Mouse (Mus musculus): ENCODE results near the gene Vstm2l. TPM values are rescaled to one million over a fixed set of nuclear protein-coding genes. Genes with fewer than 3 reads are reported as not detected.

Vstm2l gene
- total RNA-seq, 2 experiments from 2014 or later = not detected

DNA sequence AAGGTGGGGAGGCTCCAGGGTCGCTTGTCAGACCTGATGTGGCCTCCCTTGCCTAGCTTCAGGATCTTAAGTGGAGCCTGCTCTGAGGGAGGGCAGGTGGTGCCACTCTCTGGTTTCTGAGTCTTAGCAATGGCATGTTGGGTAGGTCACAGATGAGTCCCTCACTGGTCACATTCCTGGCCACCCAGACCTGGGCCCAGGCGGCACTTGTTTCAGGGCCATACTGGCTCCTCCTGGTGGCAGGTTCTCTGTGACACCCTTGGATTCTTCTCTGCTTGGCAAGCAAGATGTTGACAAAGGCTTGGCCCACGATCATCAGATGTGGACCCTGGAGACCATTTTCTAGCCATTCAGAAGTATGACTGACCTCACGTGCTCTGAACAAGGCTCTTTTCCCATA is 18.2 kb downstream of the Vstm2l start:
- DNase-seq (ENCODE audit: low spot score) = no peak

- no peak for DNase-seq (ENCODE audit: low spot score)
Measured at GRCm38 (mm10) chr2:157935444-157936171, 21.2 kb downstream of the Vstm2l start.

DNA sequence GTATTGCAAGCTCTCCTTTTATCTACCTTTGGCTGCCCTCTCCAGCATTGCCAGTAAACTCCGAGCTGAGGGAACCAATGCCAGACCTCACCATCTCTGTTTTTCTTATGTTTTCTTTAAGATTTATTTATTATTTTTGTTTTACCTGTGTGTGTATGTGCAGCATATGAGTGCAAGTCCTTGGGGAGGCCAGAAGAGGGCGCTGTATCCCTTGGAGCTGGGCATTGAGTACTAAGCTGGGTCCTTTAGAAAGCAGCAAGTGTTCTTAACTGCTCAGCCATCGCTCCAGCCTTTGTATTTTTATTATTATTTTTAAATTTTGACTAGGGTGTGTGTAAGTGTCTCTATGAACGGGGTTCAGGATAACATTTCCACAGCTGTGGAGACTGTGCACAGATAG is 22.2 kb downstream of the Vstm2l start:
- DNase-seq (ENCODE audit: low spot score) = no peak

DNA sequence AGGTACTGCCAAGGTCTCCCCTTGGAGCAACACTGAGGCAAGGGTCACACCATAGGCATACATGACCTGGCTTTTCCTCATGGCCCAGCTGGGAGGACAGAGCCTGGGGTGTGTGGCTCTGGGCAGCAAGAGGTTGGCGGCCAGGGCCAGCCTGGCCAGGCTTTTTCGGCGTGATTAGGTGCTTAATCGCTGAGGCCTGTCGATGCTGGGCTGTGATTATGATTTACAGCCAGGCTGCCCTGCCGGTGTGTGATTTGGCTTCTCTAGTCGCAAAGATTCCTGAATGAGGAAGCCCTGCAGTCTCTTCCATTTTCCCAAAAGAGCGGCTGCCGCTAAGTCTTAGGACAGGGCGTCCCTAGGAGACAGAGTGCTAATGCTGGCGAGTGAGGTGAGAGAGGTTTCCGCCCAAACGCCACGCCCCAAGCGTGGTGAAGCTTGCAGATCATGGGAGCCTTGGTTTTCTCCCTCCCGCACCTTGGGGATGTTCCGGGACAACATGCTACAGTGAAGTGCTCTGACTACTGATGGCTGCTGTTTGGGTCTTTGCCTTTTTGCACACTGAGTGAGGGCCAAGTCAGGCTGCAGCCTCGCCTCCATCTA is 26.2 kb downstream of the Vstm2l start:
- no peak for DNase-seq (ENCODE audit: low spot score)

GRCm38 (mm10) chr2:157943514-157944155 is 29.2 kb downstream of the Vstm2l start:
- peak; percentile 47 for DNase-seq (ENCODE audit: low spot score)

GRCm38 (mm10) chr2:157944156-157944893 is 29.9 kb downstream of the Vstm2l start:
- DNase-seq (ENCODE audit: low spot score) = no peak

DNA sequence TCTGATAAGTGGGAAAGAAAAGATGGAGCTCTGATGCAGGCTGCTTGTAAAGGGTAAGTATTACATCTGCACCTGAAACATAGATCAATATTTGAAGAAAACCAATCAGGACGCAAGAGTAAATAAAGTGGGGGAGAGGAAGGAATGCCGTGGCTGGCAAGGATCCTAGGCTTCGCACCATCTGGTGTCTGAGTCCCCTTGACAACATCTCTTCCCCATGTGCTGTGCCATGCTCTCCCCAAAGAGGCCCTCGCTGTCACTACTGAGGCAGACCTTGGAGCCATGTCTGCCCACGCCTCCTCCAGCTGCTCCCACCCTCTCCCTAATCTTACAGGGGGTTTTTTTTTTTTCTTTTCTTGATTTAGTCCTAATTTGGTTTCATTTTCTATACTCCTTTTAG is 39.5 kb downstream of the Vstm2l start:
- no peak for DNase-seq (ENCODE audit: low spot score)

GRCm38 (mm10) chr2:157957707-157958108 is 43.3 kb downstream of the Vstm2l start:
- no peak for DNase-seq (ENCODE audit: low spot score)

DNA sequence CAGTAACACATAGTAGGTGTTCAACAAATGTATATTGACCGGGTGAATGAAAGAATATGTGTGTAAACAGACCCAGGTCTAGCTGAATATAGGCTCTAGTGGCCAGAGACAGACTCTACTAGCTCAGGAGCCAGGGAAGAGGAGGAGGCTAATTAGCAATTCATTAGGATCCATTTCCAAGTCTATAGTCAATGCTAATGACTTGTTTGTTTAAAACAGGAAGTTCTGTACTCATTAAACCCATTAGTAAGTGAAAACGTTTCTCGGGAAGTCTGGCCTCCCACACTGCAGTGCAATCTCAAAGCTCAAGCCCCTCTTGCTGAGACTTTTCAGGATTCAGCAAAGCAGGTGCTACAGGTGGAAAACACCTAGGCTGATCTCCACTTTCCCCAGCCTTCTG is 53.4 kb downstream of the Vstm2l start:
- DNase-seq (ENCODE audit: low spot score) = no peak

DNA sequence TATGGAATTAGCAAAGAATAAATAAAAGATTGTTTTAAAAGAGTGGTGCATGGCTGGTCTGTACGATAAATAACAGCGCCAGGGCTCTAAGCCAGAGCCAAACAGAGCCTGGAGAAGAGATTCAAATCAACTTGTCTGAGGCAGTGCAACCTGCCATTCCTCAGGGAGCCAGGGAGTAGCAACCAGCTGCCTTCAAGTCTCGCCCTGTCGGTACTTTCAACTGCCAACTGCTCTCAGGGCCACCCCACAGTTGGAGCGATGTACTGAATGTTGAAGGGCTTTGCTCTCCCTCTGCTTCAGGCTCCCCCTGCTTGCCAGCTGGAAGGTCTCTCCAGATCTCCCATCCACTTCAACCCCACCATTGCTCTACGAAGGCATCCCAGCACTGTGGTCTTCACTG is 55.7 kb downstream of the Vstm2l start:
- no peak for DNase-seq (ENCODE audit: low spot score)

DNA sequence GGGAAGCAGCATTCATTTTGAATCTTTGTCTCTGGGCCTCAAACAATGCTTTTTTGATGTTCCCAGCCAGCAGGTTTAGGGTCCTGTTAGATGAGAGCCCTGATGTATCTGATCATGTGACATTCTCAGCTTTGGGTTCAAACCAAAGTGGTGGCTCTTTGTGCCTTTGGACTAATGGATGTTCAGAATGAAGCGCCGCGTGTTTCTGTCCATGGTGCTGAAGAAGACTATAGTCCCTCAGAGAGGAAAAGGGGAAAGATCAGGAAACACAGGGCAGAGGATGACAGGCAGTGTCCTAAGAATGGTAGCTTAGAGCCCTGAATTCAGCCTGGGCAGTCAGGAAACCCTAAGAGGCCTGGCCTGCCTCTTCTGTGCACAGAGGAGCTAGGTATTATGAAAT is 56.2 kb downstream of the Vstm2l start:
- DNase-seq (ENCODE audit: low spot score) = peak; percentile 9

DNA sequence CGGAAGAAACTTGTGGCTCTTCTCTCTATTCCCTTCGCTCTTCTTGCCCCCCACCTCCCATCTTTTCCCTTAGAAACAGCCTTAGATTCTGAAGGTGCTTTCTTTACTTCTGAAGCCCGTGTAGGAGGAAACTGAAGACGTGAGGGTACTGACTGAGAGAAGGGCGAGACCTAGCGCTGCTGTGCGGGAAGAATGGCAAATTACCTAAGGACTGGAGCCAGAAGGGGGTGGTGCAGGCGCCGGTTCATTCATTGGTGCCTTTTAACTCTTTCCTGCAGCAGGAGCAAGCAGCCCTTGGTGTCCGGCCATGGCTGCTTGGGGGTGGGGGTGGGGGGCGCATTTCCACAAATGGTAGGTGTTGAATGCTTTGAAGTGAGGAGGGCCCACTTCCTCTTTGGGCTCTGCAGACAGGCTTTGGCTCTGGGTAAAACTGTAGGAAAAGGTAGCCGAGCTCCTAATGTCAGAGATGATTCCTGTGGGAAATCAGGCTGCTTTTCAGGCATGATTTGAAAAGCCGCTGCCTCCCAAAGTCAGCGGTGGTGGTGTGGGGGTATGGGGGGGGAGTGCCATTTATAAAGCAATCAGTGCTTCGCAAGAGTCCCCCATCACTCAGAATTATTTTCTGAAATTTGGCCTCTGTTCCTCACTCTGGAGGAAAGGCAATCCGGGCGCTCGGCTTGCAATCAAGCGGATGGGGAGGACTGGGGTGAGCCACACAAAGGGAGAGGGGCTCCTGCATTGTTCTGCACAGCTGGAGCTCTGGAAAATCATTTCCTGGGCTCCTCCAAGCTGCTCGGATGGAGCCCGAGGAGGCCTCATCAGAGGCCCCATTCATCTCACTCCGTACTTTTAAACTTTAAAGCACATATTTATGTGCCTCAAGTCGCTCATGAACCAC is 60.4 kb downstream of the Vstm2l start:
- no peak for DNase-seq (ENCODE audit: low spot score)

DNA sequence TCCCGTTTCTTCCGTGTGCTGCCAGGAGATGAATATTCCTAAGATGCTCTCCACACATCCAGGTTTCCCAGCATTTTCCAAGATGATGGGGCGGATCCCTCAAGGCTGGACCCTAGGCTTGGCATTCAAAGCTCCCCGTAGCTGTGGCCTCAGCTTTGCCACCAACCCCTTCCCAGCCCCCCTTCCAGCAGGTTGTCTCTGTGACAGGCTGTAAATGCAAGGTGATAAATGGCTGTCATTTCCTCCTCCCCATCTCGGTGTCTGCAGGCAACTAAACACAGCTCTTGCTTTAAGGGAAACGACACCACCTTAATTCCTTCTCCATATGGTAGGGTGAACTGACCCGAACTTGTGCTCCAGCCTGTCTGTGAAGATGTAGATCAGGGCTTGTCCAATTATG is 61.1 kb downstream of the Vstm2l start:
- no peak for DNase-seq (ENCODE audit: low spot score)

GRCm38 (mm10) chr2:157979241-157979640 is 64.8 kb downstream of the Vstm2l start:
- DNase-seq (ENCODE audit: low spot score) = no peak

GRCm38 (mm10) chr2:157982727-157983126 is 68.3 kb downstream of the Vstm2l start:
- DNase-seq (ENCODE audit: low spot score) = no peak

- no peak for DNase-seq (ENCODE audit: low spot score)
Measured at GRCm38 (mm10) chr2:157983276-157983675, 68.8 kb downstream of the Vstm2l start.

DNA sequence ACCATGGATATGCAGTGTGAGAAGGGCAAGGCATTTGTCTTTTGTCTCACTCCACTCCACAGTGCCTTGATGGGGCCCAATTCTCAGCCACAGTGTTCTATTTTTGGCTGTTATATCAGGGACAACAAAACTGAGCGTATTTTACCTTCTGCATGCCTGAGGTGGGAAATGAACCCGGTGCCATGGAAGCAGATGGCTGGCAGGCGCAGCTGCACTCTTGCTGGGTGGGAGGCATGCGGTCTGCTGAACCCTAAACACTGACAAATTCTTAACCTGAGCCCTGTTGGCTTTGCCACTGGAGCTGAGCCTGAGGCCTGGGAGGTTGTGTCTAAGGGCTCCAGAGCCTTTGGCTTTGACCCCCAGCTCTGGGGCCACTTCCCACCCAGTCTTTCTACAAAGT is 71.2 kb downstream of the Vstm2l start:
- no peak for DNase-seq (ENCODE audit: low spot score)

GRCm38 (mm10) chr2:157986235-157986634 is 71.8 kb downstream of the Vstm2l start:
- DNase-seq (ENCODE audit: low spot score) = no peak

DNA sequence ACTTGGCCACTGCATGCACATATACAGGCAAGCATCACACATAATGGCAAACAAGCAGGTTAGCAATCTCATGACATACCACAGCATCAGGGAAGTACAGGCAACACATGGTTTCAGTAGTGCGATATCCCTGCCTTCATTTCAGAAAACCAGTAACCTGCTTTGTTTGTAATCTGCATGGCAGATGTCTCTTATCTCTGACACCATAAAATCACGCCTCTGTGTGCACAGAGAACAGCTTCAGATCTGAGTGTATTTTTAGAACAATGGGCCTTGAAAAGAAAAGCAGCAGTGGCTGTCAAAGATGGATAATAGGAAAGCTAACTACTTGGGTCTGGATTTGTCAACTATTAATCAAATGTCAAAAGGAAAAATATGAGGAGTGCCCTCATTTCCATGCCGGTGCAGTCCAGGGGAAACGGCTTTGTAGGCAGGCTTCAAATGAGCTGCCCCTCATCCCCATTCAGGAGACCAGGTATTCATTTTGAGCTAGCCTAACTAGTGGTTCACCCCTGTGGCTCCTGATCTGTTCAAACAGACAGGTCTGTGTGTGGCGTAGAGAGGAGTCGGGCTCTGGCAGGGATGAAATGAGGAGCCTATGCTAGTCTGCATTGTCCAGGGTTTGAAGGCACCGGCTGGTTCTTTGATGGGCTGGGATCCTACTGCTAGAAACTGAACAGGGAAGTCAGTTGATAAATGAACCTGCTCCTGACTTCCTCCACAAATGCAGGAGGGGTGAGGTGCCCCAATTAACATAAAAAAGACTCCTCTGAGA is 74.2 kb downstream of the Vstm2l start:
- DNase-seq (ENCODE audit: low spot score) = no peak

DNA sequence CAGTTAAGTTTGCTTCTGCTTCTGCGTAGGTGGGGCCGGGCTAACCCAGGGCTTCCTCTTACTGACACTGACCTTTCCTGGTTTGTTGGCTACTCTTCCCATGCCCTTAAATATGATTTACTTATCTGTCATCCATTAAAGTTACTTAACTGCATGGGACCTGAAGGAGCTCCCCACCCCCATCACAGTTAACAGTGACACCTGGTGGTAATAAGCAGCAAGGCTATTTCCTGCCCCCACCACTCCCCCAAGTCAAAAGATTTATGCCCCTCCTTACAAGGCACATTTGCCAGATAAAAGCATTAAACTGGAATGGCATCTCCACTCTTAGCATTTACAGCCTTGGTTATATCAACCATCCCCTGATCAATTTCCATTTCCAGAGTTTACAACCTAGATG is 75.5 kb downstream of the Vstm2l start:
- peak; percentile 15 for DNase-seq (ENCODE audit: low spot score)

Measured in gastrocnemius, adult 18-20 months (tissue).